Mouse (Mus musculus) bone marrow, adult 2 months (tissue): Measurements from ENCODE around the gene Dstn. TPM values are rescaled to one million over a fixed set of nuclear protein-coding genes. Genes with fewer than 3 reads are reported as not detected.

ENCODE experiments used
- H3K27ac ChIP-seq: fragments of 200-500 bp; 2 replicates; pipeline ENCODE4 v1.5.1; 2012; ENCODE audit warnings: low read depth, mild to moderate bottlenecking, control low read depth, inconsistent platforms, low read length; ENCODE audit not compliant: control insufficient read depth, poor library complexity, insufficient read depth
- H3K4me1 ChIP-seq: fragments of 200-500 bp; 2 replicates; pipeline ENCODE4 v1.6.1; 2011; ENCODE audit warnings: low read length; ENCODE audit not compliant: control insufficient read depth, insufficient read depth
- H3K4me3 ChIP-seq: fragments of 200-500 bp; replicated peaks from 2 replicates; pipeline ENCODE3; 2011; ENCODE audit warnings: mild to moderate bottlenecking, low read depth, low read length, control low read depth; ENCODE audit not compliant: control insufficient read depth
- CTCF ChIP-seq: fragments of 200-500 bp; IDR thresholded peaks from 2 replicates; pipeline ENCODE4 v1.5.1; 2011; ENCODE audit warnings: low read length, control low read depth; ENCODE audit not compliant: control insufficient read depth, insufficient read depth
- POLR2A ChIP-seq: fragments of 200-500 bp; IDR thresholded peaks from 2 replicates; pipeline ENCODE4 v1.6.1; 2011; ENCODE audit warnings: low read depth, mild to moderate bottlenecking, control low read depth, low read length, borderline replicate concordance; ENCODE audit not compliant: control insufficient read depth
- WGBS: fragments of 180-500 bp; shearing (Covaris S2); methylation state at CpG from one replicate; pipeline ENCODE4 v1.1.7; 2018; 5-methylcytosine and 5-hydroxymethylcytosine counted together
- polyA plus RNA-seq: library from polyadenylated mRNA; stranded (reverse); fragments of >200 nt; gene quantifications from 2 replicates; pipeline ENCODE4 v1.2.4, GENCODE M21; 2011; ENCODE audit warnings: low replicate concordance; ENCODE audit not compliant: missing spikeins, insufficient read depth, insufficient read length

Gene Dstn
- polyA plus RNA-seq, result 109 and 216 TPM in 2 replicates

- WGBS, result under 1% methylated on average over 71 of the region's 71 CpGs
- TF ChIP-seq CTCF, result no peak
- TF ChIP-seq POLR2A, result peak; percentile 95
- H3K4me3 ChIP-seq, result peak within 1 kb of the TSS; percentile 89
- peak within 1 kb of the TSS; percentile 93 for H3K27ac ChIP-seq
- H3K4me1 ChIP-seq, result no peaks in the 10 kb centered on the region; the same call in 1 of the 2 replicates
Measured at GRCm38 (mm10) chr2:143914760-143915599, at the start of gene Dstn. Gene Dstn (plus strand): TSS chr2:143915320.

GRCm38 (mm10) chr2:143867326-143867725 lies 47.8 kb upstream of the Dstn start:
- TF ChIP-seq POLR2A (no peak), CTCF (peak; percentile 96)

GRCm38 (mm10) chr2:143870936-143871688 lies 44.0 kb upstream of the Dstn start:
- 59% methylated on average over 10 of the region's 10 CpGs for WGBS
- no peak for TF ChIP-seq POLR2A
- no peak for TF ChIP-seq CTCF
- H3K4me1 ChIP-seq, result no peaks in the 10 kb centered on the region; the same call in 1 of the 2 replicates
- no peak overlapping the region for H3K4me3 ChIP-seq
- no peak overlapping the region for H3K27ac ChIP-seq

More at GRCm38 (mm10) chr2:143867326-143867725, 47.8 kb upstream of the Dstn start:
- 2% methylated on average over 6 of the region's 6 CpGs for WGBS
- H3K27ac ChIP-seq, result no peak overlapping the region
- no peaks in the 10 kb centered on the region; the same call in 1 of the 2 replicates for H3K4me1 ChIP-seq
- no peak overlapping the region for H3K4me3 ChIP-seq

- no peak for TF ChIP-seq CTCF
- TF ChIP-seq POLR2A, result no peak
- 33% methylated on average over 1 of the region's 1 CpGs for WGBS
- H3K27ac ChIP-seq, result no peak overlapping the region
Measured at GRCm38 (mm10) chr2:143876026-143876425, 39.1 kb upstream of the Dstn start.

GRCm38 (mm10) chr2:143876929-143877632 lies 38.0 kb upstream of the Dstn start:
- WGBS, result 69% methylated on average over 4 of the region's 4 CpGs
- H3K4me1 ChIP-seq, result peaks cover 2% of the 10 kb centered on the region; the same call in 1 of the 2 replicates
- no peak overlapping the region for H3K4me3 ChIP-seq
- H3K27ac ChIP-seq, result no peak overlapping the region
- no peak for TF ChIP-seq POLR2A
- TF ChIP-seq CTCF, result no peak

More at GRCm38 (mm10) chr2:143876026-143876425, 39.1 kb upstream of the Dstn start:
- Histone ChIP-seq H3K4me3 (no peak overlapping the region), H3K4me1 (peaks cover 2% of the 10 kb centered on the region; the same call in 1 of the 2 replicates)

- TF ChIP-seq POLR2A, result no peak
- no peak for TF ChIP-seq CTCF
- peaks cover 2% of the 10 kb centered on the region; the same call in 1 of the 2 replicates for H3K4me1 ChIP-seq
Measured at GRCm38 (mm10) chr2:143879311-143879710, 35.8 kb upstream of the Dstn start.

GRCm38 (mm10) chr2:143882002-143882401 lies 33.1 kb upstream of the Dstn start:
- Histone ChIP-seq H3K27ac (no peak overlapping the region), H3K4me1 (peaks cover 2% of the 10 kb centered on the region; the same call in 1 of the 2 replicates), H3K4me3 (no peak overlapping the region)
- TF ChIP-seq CTCF (no peak), POLR2A (no peak)
- WGBS, result 90% methylated on average over 4 of the region's 4 CpGs

More at GRCm38 (mm10) chr2:143879311-143879710, 35.8 kb upstream of the Dstn start:
- H3K4me3 ChIP-seq, result no peak overlapping the region
- H3K27ac ChIP-seq, result no peak overlapping the region
- WGBS, result 80% methylated on average over 6 of the region's 6 CpGs
